Mouse (Mus musculus): Measurements from ENCODE around the gene Gm14137. TPM values are rescaled to one million over a fixed set of nuclear protein-coding genes. Genes with fewer than 3 reads are reported as not detected.
A peak's percentile ranks its signal among the peaks of the same experiment; 100 is the strongest.

The Gm14137 gene
- polyA plus RNA-seq, 1 experiment, result 0.76 TPM

- TF ChIP-seq CTCF (IDR thresholded peaks at IDR 0.05; ENCODE audit: insufficient read depth, low read length), result no peak
- TF ChIP-seq POLR2A (IDR thresholded peaks at IDR 0.05; ENCODE audit: borderline replicate concordance, extremely low read depth, low read depth, low read length), result no peak
- WGBS, result 14% methylated on average over 6 of the region's 6 CpGs
- Histone ChIP-seq H3K4me1 (ENCODE audit: control insufficient read depth, insufficient read depth, low read length) (peaks cover 7% of the 10 kb centered on the region), H3K4me3 (replicated peaks; ENCODE audit: extremely low read depth, low read depth, low read length) (peak overlapping the region; percentile 94)
- no peak for DNase-seq
Observed at GRCm38 (mm10) chr2:119207961-119208343, 33.6 kb downstream of the Gm14137 start.

DNA sequence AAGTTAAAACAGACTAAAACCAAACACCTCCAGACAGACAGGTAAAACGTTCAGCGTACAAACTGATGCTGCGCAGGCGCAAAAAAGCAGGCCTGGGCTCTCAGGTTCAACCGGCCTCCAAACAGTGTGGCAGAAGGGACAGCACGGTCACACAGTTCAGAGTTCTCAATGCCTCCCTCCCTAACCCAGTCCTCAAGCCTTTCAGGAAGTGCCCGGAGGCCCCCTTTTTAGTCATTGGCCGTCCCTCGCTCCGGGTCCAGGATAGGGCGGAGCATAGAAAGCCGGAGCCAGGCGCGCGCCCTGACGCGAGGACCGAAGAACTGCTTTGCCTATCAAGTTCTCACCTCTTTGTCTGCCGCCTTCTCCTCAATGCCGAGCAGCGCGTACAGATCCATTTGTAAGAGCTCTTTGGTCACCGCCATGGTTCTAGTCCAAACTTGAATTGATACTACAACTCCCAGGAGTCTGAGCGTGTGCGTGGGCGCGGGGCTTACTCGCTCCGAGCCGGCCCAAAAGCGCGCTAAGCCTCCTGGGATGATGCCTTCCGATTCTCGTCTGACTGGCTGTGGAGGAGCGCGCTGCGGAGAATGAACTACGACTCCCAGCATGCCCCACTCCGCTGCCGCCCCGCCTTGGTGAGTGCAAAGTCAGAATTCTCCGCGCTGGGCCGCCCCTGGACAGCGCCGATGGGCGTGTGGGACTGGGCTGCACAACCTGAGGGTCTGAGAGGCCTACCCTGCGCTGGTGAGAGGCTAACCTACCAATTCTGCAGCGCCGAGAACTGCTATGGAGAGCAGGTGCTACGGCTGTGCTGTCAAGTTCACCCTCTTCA is 34.3 kb downstream of the Gm14137 start, which contains the start of the genes Zfyve19 and Dnajc17:
TSS of gene Zfyve19 (plus strand) at position 274 of the 832 bp plus-strand sequence.
TSS of gene Dnajc17 (minus strand) at position 452 of the 832 bp plus-strand sequence.
- peak; percentile 90 for DNase-seq
- WGBS, result under 1% methylated on average over 51 of the region's 51 CpGs
- Histone ChIP-seq H3K4me3 (replicated peaks; ENCODE audit: extremely low read depth, low read depth, low read length) (peak within 1 kb of the TSS; percentile 94), H3K4me1 (ENCODE audit: control insufficient read depth, insufficient read depth, low read length) (peaks cover 2% of the 10 kb centered on the region; the same call in 1 of the 2 replicates)
- peak; percentile 85; the same call in 1 of the 2 replicates for TF ChIP-seq POLR2A (IDR thresholded peaks at IDR 0.05; ENCODE audit: borderline replicate concordance, extremely low read depth, low read depth, low read length)
- no peak for TF ChIP-seq CTCF (IDR thresholded peaks at IDR 0.05; ENCODE audit: insufficient read depth, low read length)

GRCm38 (mm10) chr2:119209176-119209507 is 34.8 kb downstream of the Gm14137 start:
- peak overlapping the region; percentile 81 for H3K4me3 ChIP-seq (replicated peaks; ENCODE audit: extremely low read depth, low read depth, low read length)
- no peak for DNase-seq
- H3K4me1 ChIP-seq (ENCODE audit: control insufficient read depth, insufficient read depth, low read length), result 0 out of 2 replicates have a peak, but pooled peaks cover 2% of the 10 kb centered on the region
- under 1% methylated on average over 13 of the region's 13 CpGs for WGBS
- TF ChIP-seq POLR2A (IDR thresholded peaks at IDR 0.05; ENCODE audit: borderline replicate concordance, extremely low read depth, low read depth, low read length) (no peak), CTCF (IDR thresholded peaks at IDR 0.05; ENCODE audit: insufficient read depth, low read length) (no peak)

Other genes starting within 250 kb of the Gm14137 start
- 22.3 and 28.4 TPM in 2 replicates for gene Chst14, start 248.0 kb upstream of the Gm14137 start, polyA plus RNA-seq (2012; rRNA removed)
- 5.8 and 7.5 TPM in 2 replicates for gene Ccdc32, start 145.1 kb upstream of the Gm14137 start, polyA plus RNA-seq (2012; rRNA removed)
- gene Rpusd2, start 139.7 kb upstream of the Gm14137 start, polyA plus RNA-seq (2012; rRNA removed), result 3.2 and 3.5 TPM in 2 replicates
- gene Knl1, start 127.4 kb upstream of the Gm14137 start, polyA plus RNA-seq (2012; rRNA removed), result 0.03 and 0.12 TPM in 2 replicates
- gene Rad51, start 61.7 kb upstream of the Gm14137 start, polyA plus RNA-seq (2012; rRNA removed), result 0.76 and 1.4 TPM in 2 replicates
- gene Rmdn3, start 17.5 kb upstream of the Gm14137 start, polyA plus RNA-seq (2012; rRNA removed), result 17.6 TPM in 2 replicates
- gene Gchfr, start 6.7 kb upstream of the Gm14137 start, polyA plus RNA-seq (2012; rRNA removed), result 25.7 and 27.2 TPM in 2 replicates
- gene Zfyve19, start 34.1 kb downstream of the Gm14137 start, polyA plus RNA-seq (2012; rRNA removed), result 29.8 and 36.1 TPM in 2 replicates
- gene Dnajc17, start 34.3 kb downstream of the Gm14137 start, polyA plus RNA-seq (2012; rRNA removed), result 2.7 and 4.1 TPM in 2 replicates
- gene Ppp1r14d, start 55.4 kb downstream of the Gm14137 start, polyA plus RNA-seq (2012; rRNA removed), result 1.1 and 1.9 TPM in 2 replicates
- 47.7 and 51.0 TPM in 2 replicates for gene Spint1, start 62.9 kb downstream of the Gm14137 start, polyA plus RNA-seq (2012; rRNA removed)
- 1.6 and 3.0 TPM in 2 replicates for gene Rhov, start 96.8 kb downstream of the Gm14137 start, polyA plus RNA-seq (2012; rRNA removed)
- 24.1 and 25.9 TPM in 2 replicates for gene Vps18, start 114.2 kb downstream of the Gm14137 start, polyA plus RNA-seq (2012; rRNA removed)
- gene Dll4, start 151.3 kb downstream of the Gm14137 start, polyA plus RNA-seq (2012; rRNA removed), result 114 TPM in 2 replicates
- 9.2 and 10.7 TPM in 2 replicates for gene Chac1, start 176.7 kb downstream of the Gm14137 start, polyA plus RNA-seq (2012; rRNA removed)

Data from lung, adult 2 months (tissue).